Mouse (Mus musculus): ENCODE measurements around the gene Psma5. TPM values are rescaled to one million over a fixed set of nuclear protein-coding genes. Genes with fewer than 3 reads are reported as not detected.
"Not testable (repeated sequence)": the region's sequence is repeated elsewhere in the genome, so short reads cannot be mapped to it uniquely, and the experiment has no call there.

Psma5 gene
- total RNA-seq (2021), result 10 to 100 TPM; 96.6 to 97.5 TPM
- long read RNA-seq, experiment 1, transcript Psma5-201 (9 exons, 1,239 nt), result major isoform, 199 of 220 reads
- long read RNA-seq, experiment 1, partial matches to known transcripts, result 18 of 220 reads
- long read RNA-seq, experiment 1, other reads (novel, unspliced or antisense), result 3 of 220 reads
- long read RNA-seq, experiment 2, transcript Psma5-201 (9 exons, 1,239 nt), result major isoform, 66 of 68 reads
- long read RNA-seq, experiment 2, partial matches to known transcripts, result 1 of 68 reads
- long read RNA-seq, experiment 2, other reads (novel, unspliced or antisense), result 1 of 68 reads

GRCm38 (mm10) chr3:108256719-108257637 is at the start of gene Psma5:
Psma5 (plus strand) TSS chr3:108256926.
- DNase-seq, result peak; percentile 94 to 95

- DNase-seq, result no peak
These were observed 47.7 kb upstream of the Psma5 start for GRCm38 (mm10) chr3:108209001-108209400.

GRCm38 (mm10) chr3:108209536-108209935 is 47.2 kb upstream of the Psma5 start:
- DNase-seq, result no peak

DNA sequence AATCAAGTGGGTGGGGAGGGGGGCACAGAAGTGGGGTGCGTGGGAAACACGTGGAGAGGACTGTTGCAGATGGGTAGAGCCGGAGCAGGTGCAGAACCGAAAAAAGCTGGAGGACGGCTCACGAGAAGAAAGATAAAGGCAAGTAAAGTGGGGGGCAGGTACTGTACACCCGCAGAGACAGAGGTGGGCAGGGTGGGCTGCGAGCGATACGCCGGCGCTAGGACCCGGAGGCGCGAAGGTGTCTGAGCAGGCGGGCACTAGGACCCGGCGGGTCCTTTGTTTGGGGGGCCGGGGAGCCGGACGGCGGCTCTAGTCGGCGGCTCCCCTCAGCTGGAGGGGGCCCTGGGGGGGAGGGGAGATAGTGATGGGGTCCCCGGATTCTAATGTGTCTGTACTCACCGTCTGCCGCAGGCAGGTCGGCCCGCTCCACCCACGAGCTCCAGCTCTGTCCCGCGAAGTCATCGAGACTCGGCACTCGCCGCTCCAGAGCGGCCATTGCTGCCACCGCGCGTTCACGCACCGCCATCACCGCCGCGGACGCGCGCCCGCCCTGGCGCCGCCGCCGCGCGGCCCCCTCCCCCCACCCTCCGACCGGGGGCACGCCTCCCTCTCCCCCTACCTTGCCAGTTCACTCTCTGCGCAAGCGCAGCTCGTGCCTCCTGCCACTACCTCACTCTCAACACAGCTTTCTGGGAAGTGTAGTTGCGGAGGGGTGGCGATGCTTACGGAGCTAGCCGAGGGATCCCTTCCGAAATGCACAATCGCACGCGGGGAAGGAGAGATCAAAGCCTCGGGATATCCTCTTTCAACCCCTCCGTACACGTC is 46.6 kb upstream of the Psma5 start:
- DNase-seq, result peak; percentile 94 to 96

GRCm38 (mm10) chr3:108210771-108211139 is 46.0 kb upstream of the Psma5 start, which contains the start of gene Atxn7l2:
Atxn7l2 (minus strand) TSS chr3:108210934.
- DNase-seq, result peak; percentile 65 to 74

DNA sequence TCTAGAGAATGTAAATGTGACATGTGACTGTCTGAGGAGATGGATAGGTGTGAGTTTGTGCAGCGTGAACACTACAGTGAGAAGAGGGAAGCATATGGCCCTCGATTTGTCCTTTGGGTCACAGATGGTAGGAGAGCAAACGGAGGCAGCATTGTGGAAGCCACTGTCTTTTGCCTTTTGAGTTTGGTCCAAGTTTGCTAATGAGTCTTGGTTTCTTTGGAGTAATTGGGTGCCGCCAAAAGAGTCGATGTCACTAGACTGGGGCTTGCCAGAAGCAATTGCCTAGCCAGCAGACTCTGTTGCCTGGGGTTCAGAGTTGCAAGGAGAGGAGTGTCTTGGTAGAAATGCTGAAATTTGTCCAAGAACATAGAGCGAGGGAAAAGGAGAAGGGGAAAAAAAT is 44.9 kb upstream of the Psma5 start:
- no peak for DNase-seq

GRCm38 (mm10) chr3:108212406-108212805 is 44.3 kb upstream of the Psma5 start:
- DNase-seq, result no peak

DNA sequence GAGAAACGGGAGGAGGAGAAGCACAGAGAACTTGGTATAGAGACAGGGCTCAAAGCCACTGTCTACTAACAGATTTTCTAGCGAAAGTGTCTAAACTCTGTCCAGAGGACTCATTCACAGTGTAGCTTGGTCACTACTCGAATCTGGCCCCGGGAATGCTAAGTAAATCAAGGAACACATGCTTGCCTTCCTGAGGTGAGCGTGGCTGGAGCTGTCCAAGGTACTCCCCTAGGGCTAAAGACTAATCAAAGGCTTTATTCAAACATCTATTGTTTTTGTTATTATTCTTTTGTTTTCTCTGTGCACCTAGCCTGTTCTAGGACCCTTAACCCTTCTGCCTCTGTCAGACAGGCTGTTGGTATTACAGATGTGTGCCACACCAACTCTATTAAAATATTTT is 42.0 kb upstream of the Psma5 start:
- peak; percentile 49 to 67 for DNase-seq

- no peak for DNase-seq
These were observed 36.1 kb upstream of the Psma5 start for GRCm38 (mm10) chr3:108220661-108221060.

- peak; percentile 21 to 32 for DNase-seq
These were observed 30.8 kb upstream of the Psma5 start for GRCm38 (mm10) chr3:108225711-108226557.

DNA sequence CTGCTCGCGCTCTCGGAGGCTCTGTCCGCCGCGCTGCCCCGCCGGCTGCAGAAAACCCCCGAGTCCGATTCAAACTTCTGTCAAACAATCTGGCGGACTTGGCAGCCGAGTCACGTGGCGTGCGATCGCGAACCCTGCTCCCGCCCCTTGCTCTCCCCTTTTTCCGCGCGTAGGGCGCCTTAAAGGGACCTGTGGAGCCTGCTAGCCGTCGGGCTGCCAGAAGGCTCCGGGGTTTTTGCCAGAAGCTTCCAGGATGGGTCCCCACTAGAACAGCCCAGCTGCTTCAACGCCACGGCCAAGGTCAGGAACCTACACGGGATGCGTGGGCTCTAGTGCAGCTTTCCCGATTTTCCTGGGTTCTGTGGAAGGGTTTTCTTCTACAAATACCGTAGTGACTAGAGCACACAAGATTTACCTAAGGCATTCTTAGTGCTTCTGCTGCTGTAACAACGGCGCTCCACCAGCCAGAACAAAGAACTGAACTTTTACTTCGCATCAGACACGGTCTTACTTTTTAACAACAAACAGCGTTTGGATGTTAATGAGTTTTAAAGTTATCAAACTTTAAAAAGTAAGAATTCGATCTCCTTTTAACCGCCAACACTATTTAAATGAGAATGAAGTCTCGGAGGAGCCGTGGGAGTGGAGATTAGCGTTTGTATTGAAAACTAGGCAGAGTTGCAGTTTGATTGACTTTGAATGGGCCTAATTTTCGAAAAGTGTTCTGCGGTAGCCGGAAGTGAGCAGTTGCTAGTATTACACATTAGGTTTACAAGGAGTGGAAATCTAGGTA is 30.0 kb upstream of the Psma5 start, which contains the start of gene Sypl2:
Gene Sypl2, minus strand, starts transcription at position 91 of the 793 bp plus-strand sequence.
- peak; percentile 70 to 72 for DNase-seq

- no peak for DNase-seq
These were observed 29.2 kb upstream of the Psma5 start for GRCm38 (mm10) chr3:108227521-108227920.

- DNase-seq, result no peak
These were observed 25.1 kb upstream of the Psma5 start for GRCm38 (mm10) chr3:108231646-108232045.

DNA sequence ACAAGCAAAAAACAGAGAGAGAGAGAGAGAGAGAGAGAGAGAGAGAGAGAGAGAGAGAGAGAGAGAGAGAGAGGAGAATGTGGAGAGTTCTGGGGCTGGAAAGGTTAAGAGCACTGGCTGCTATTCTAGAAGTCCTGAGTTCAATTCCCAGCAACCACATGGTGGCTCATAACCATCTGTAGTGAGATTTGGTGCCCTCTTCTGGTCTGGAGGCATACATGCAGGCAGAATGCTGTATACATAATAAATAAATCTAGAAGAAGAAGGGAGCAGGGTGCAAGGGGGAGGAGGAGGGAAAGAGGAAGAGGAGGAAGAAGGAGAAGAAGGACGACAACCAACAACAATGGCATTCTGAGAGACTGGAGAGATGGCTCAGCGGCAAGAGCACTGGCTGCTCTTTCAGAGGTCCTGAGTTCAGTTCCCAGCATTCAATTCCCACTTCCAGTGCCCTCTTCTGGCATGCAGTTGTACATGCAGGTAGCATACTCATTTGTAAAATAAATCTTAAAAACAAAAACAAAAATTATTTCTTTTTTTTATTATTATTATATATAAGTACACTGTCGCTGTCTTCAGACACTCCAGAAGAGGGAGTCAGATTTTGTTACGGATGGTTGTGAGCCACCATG is 19.1 kb upstream of the Psma5 start:
- DNase-seq, result not testable (repeated sequence)

GRCm38 (mm10) chr3:108241243-108241839 is 15.4 kb upstream of the Psma5 start:
- DNase-seq, result no peak

- no peak for DNase-seq
These were observed 9.9 kb upstream of the Psma5 start for GRCm38 (mm10) chr3:108246857-108247256.

DNA sequence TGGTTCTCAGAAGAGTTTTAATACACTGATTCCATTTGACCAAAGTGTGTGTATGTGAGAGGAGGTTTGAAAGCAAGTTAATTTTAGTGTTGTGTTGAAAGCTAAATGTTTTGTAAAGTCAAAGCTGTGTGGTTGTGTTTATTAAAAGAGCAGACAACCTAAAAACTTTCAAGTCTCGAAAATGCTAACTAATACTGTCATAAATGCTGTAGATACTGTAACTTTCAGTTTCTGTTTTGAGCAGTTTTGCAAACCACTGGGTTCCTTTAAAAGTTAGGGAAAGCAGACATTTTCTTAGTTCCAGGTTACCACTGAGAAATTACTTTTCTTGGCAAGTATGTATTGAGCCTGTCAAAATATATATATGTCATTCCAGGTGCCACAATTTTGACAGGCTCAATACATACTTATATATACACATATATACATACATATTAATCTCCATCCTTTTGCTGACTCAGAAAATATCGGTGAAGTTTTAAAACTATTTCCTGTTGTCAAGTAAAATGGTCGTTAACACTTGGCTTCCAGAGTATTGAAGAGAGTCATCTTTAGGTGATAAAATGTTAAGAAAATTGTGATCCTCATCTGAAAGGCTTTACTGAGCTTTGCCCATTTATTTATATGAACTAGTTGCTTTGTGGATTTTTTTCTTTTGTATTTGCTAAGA is 1.2 kb downstream of the Psma5 start:
- no peak for DNase-seq

- no peak for DNase-seq
These were observed 2.6 kb downstream of the Psma5 start for GRCm38 (mm10) chr3:108259319-108259718.

DNA sequence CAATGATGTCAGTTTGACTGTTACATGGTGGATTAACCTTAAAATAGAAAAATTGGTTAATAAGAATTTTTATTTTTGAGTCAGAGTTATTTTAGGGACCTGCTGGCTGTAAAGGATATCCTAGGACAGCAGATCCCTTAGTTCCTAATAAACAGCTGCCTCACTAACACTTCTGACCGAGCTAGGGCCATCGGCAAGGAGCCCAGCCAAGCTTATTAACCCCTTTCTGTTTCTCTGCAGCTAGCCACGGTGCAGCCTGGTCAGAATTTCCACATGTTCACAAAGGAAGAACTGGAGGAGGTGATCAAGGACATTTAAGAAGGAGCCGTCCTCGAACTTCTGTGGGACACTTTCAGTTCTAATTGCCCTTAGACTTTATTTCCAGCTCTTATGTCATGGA is 22.8 kb downstream of the Psma5 start:
- not testable (repeated sequence) for DNase-seq
